Mouse (Mus musculus): ENCODE measurements around the gene Car11. TPM values are rescaled to one million over a fixed set of nuclear protein-coding genes. Genes with fewer than 3 reads are reported as not detected.

Car11 gene
- total RNA-seq, 2 experiments from 2014 or later = not detected

- peak; percentile 66 for ATAC-seq (replicated peaks; ENCODE audit: poor library complexity, severe bottlenecking)
Measured at GRCm38 (mm10) chr7:45689099-45689498, 10.5 kb upstream of the Car11 start.

- no peak for ATAC-seq (replicated peaks; ENCODE audit: poor library complexity, severe bottlenecking)
Measured at GRCm38 (mm10) chr7:45689800-45690199, 9.8 kb upstream of the Car11 start.

- ATAC-seq (replicated peaks; ENCODE audit: poor library complexity, severe bottlenecking) = no peak
Measured at GRCm38 (mm10) chr7:45692364-45692763, 7.3 kb upstream of the Car11 start.

- ATAC-seq (replicated peaks; ENCODE audit: poor library complexity, severe bottlenecking) = no peak
Measured at GRCm38 (mm10) chr7:45693921-45694591, 5.6 kb upstream of the Car11 start, which contains the start of gene Sec1. Gene Sec1, minus strand, starts transcription at chr7:45694402.

GRCm38 (mm10) chr7:45695098-45695497 is 4.5 kb upstream of the Car11 start:
- ATAC-seq (replicated peaks; ENCODE audit: poor library complexity, severe bottlenecking) = no peak

GRCm38 (mm10) chr7:45697894-45698293 is 1.7 kb upstream of the Car11 start:
- ATAC-seq (replicated peaks; ENCODE audit: poor library complexity, severe bottlenecking) = no peak

- ATAC-seq (replicated peaks; ENCODE audit: poor library complexity, severe bottlenecking) = 0 out of 2 replicates have a peak, but pooled peaks have one; percentile 11
Measured at GRCm38 (mm10) chr7:45700301-45701015, 815 bp downstream of the Car11 start.

GRCm38 (mm10) chr7:45701072-45701471 is 1.4 kb downstream of the Car11 start:
- ATAC-seq (replicated peaks; ENCODE audit: poor library complexity, severe bottlenecking) = no peak

GRCm38 (mm10) chr7:45701607-45702006 is 2.0 kb downstream of the Car11 start:
- no peak for ATAC-seq (replicated peaks; ENCODE audit: poor library complexity, severe bottlenecking)

GRCm38 (mm10) chr7:45702316-45702715 is 2.7 kb downstream of the Car11 start:
- ATAC-seq (replicated peaks; ENCODE audit: poor library complexity, severe bottlenecking) = no peak

- no peak for ATAC-seq (replicated peaks; ENCODE audit: poor library complexity, severe bottlenecking)
Measured at GRCm38 (mm10) chr7:45702809-45703520, 3.3 kb downstream of the Car11 start.

- ATAC-seq (replicated peaks; ENCODE audit: poor library complexity, severe bottlenecking) = no peak
Measured at GRCm38 (mm10) chr7:45703521-45704033, 3.9 kb downstream of the Car11 start.

GRCm38 (mm10) chr7:45704046-45704559 is 4.5 kb downstream of the Car11 start:
- ATAC-seq (replicated peaks; ENCODE audit: poor library complexity, severe bottlenecking) = peak; percentile 9; the same call in 1 of the 2 replicates

- ATAC-seq (replicated peaks; ENCODE audit: poor library complexity, severe bottlenecking) = peak; percentile 64
Measured at GRCm38 (mm10) chr7:45704730-45705442, 5.2 kb downstream of the Car11 start, which contains the start of gene Dbp. Gene Dbp, plus strand, starts transcription at chr7:45705088.

- no peak for ATAC-seq (replicated peaks; ENCODE audit: poor library complexity, severe bottlenecking)
Measured at GRCm38 (mm10) chr7:45705443-45705864, 5.8 kb downstream of the Car11 start.

- ATAC-seq (replicated peaks; ENCODE audit: poor library complexity, severe bottlenecking) = no peak
Measured at GRCm38 (mm10) chr7:45705873-45706281, 6.2 kb downstream of the Car11 start.

- ATAC-seq (replicated peaks; ENCODE audit: poor library complexity, severe bottlenecking) = peak; percentile 25
Measured at GRCm38 (mm10) chr7:45706721-45707241, 7.1 kb downstream of the Car11 start.

- peak; percentile 48 for ATAC-seq (replicated peaks; ENCODE audit: poor library complexity, severe bottlenecking)
Measured at GRCm38 (mm10) chr7:45707375-45707967, 7.8 kb downstream of the Car11 start.

GRCm38 (mm10) chr7:45708221-45708761 is 8.6 kb downstream of the Car11 start:
- no peak for ATAC-seq (replicated peaks; ENCODE audit: poor library complexity, severe bottlenecking)
